10 mouse cellular contexts compared by ENCODE assay signal in the genomic region with DNA sequence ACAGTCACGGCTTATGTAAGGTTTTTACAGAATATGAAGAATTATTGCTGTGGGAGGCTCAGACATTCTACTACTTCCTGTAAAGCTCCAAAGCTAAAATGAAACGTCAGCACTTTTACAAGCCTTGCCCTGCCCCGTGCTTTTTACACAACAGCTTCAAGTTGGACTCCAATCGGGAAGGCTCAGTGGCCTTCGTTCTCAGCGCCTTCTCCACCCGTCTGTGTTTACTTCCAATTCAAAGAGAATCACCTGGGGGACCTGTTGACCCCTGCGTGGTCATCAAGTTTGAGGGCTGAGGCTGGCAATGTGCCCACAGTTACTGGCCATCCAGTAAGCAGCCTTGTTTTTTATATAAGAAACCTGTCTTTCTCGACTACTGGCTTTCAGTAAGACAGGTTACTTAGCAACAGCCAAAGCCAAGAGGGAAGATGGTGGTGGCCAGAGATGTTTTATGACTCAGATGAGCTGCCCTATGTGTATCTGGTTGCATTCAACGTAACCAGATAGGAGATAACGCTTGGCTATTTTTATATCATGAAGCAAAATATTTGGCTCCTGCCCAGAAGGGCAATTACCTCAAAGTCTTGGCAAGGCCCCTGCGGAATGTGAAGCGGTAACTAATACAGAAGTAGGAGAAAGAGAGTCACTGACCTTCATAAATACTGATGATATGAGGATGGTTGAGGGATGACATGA. TPM values are rescaled to one million over a fixed set of nuclear protein-coding genes. Genes with fewer than 3 reads are reported as not detected.
A peak's percentile ranks its signal among the peaks of the same experiment; 100 is the strongest.
DNase-seq lines count a peak whose midpoint lies in the region; ATAC-seq and TF ChIP-seq lines count a peak whose summit lies in the region.
"Had no signal": no experiment of that assay in that cellular context is flagged by ENCODE, and none has a peak within 500 bp of the region (broad histone marks: within the 10 kb centered on the region; RNA-seq: fewer than 3 reads in every experiment).

No protein-coding gene starts in this region.

- no peaks in the 10 kb centered on the region for H3K4me1 ChIP-seq in intestine, postnatal 0 days (replicated peaks; ENCODE audit: control insufficient read depth, insufficient read depth, low read length)
- H3K4me1 ChIP-seq in midbrain, embryonic 16.5 days (ENCODE audit: control insufficient read depth, insufficient read depth, low read length): peaks cover 20% of the 10 kb centered on the region
- H3K4me1 ChIP-seq in midbrain, embryonic 15.5 days: peaks cover 42% of the 10 kb centered on the region

- no peak overlapping the region for H3K27ac ChIP-seq in intestine, postnatal 0 days (ENCODE audit: low read depth, low read length)
- no peak overlapping the region for H3K27ac ChIP-seq in midbrain, embryonic 16.5 days (ENCODE audit: low read length)
- H3K27ac ChIP-seq in midbrain, embryonic 15.5 days: no peak overlapping the region
- H3K27ac ChIP-seq: liver, embryonic 12.5 days; neural tube, embryonic 12.5 days had no signal

- 40% methylated on average over 13 of the region's 13 CpGs for WGBS in intestine, postnatal 0 days
- 81% methylated on average over 13 of the region's 13 CpGs for WGBS in midbrain, embryonic 16.5 days
- 80% methylated on average over 13 of the region's 13 CpGs for WGBS in midbrain, embryonic 15.5 days

- H3K27me3 ChIP-seq in intestine, postnatal 0 days (replicated peaks; ENCODE audit: control insufficient read depth, insufficient read depth, low read length): no peaks in the 10 kb centered on the region
- no peaks in the 10 kb centered on the region for H3K27me3 ChIP-seq in midbrain, embryonic 16.5 days (ENCODE audit: control insufficient read depth, insufficient read depth, low read depth, low read length)
- no peaks in the 10 kb centered on the region for H3K27me3 ChIP-seq in midbrain, embryonic 15.5 days (replicated peaks)
- H3K27me3 ChIP-seq: liver, embryonic 12.5 days; neural tube, embryonic 12.5 days had no signal

- no peaks in the 10 kb centered on the region for H3K36me3 ChIP-seq in intestine, postnatal 0 days (ENCODE audit: control insufficient read depth, insufficient read depth)
- H3K36me3 ChIP-seq in midbrain, embryonic 16.5 days (ENCODE audit: control insufficient read depth, insufficient read depth, low read length): no peaks in the 10 kb centered on the region
- no peaks in the 10 kb centered on the region for H3K36me3 ChIP-seq in midbrain, embryonic 15.5 days (replicated peaks)
- H3K36me3 ChIP-seq: liver, embryonic 12.5 days; neural tube, embryonic 12.5 days had no signal

- no peak for TF ChIP-seq CTCF in intestine, postnatal 0 days (IDR thresholded peaks at IDR 0.05; ENCODE audit: low read depth)

- H3K4me2 ChIP-seq in intestine, postnatal 0 days (replicated peaks; ENCODE audit: low read depth): no peak overlapping the region; the same call in 1 of the 2 replicates
- H3K4me2 ChIP-seq in midbrain, embryonic 16.5 days (ENCODE audit: low read length): no peak overlapping the region
- no peak overlapping the region for H3K4me2 ChIP-seq in midbrain, embryonic 15.5 days
- H3K4me2 ChIP-seq: liver, embryonic 12.5 days; neural tube, embryonic 12.5 days had no signal

- no peak overlapping the region for H3K4me3 ChIP-seq in intestine, postnatal 0 days (ENCODE audit: low read depth, low read length)
- H3K4me3 ChIP-seq in midbrain, embryonic 16.5 days (ENCODE audit: low read depth, low read length): no peak overlapping the region
- no peak overlapping the region for H3K4me3 ChIP-seq in midbrain, embryonic 15.5 days
- H3K4me3 ChIP-seq: liver, embryonic 12.5 days; neural tube, embryonic 12.5 days had no signal

- ATAC-seq in intestine, postnatal 0 days: peak; percentile 66
- no peak for ATAC-seq in inflammation-experienced regulatory T-cells, adult 6 months
- ATAC-seq in midbrain, embryonic 16.5 days: no peak
- ATAC-seq in midbrain, embryonic 15.5 days (replicated peaks): no peak
- ATAC-seq: liver, embryonic 12.5 days had no signal

- H3K9me3 ChIP-seq in intestine, postnatal 0 days (ENCODE audit: control insufficient read depth): no peaks in the 10 kb centered on the region
- H3K9me3 ChIP-seq in midbrain, embryonic 16.5 days (replicated peaks; ENCODE audit: control insufficient read depth, low read length, poor library complexity, severe bottlenecking): no peaks in the 10 kb centered on the region
- H3K9me3 ChIP-seq in midbrain, embryonic 15.5 days: no peaks in the 10 kb centered on the region
- H3K9me3 ChIP-seq: liver, embryonic 12.5 days; neural tube, embryonic 12.5 days had no signal

- H3K9ac ChIP-seq in intestine, postnatal 0 days (ENCODE audit: low read depth, low read length): no peak overlapping the region
- H3K9ac ChIP-seq in midbrain, embryonic 16.5 days (ENCODE audit: low read depth, low read length): no peak overlapping the region
- H3K9ac ChIP-seq in midbrain, embryonic 15.5 days: no peak overlapping the region
- H3K9ac ChIP-seq: liver, embryonic 12.5 days; neural tube, embryonic 12.5 days had no signal

- DNase-seq in kidney, adult 9 months: peak; percentile 45
- DNase-seq in kidney, adult 8-10 months: no peak
- DNase-seq in Muller cell, postnatal 12 days (ENCODE audit: inconsistent ontology term): peak; percentile 69
- DNase-seq in gastrocnemius, adult 8-10 months (ENCODE audit: low spot score in 2 of 2): peak; percentile 47 to 63

RNA-seq across cellular contexts. Expression of a gene that starts 31.3 kb away (rescaled TPM):
- 10 to 100 TPM; 16.4 to 23.6 (median 17.2) TPM for total RNA-seq in gastrocnemius, adult 8-10 months (2022)
- 0.37 and 0.55 TPM in 2 replicates for polyA plus RNA-seq in intestine, postnatal 0 days (2015; fragmentation: Nextera tagmentation; extraction: Ambion mirVana)
- not detected for polyA plus RNA-seq in inflammation-experienced regulatory T-cells, adult 6 months (2017; shearing (Covaris generic))
- polyA plus RNA-seq in midbrain, embryonic 16.5 days (2015; fragmentation: Nextera tagmentation; extraction: Ambion mirVana): 5.5 and 5.6 TPM in 2 replicates
- polyA plus RNA-seq in midbrain, embryonic 15.5 days (2015; fragmentation: Nextera tagmentation; extraction: Ambion mirVana): 5.0 and 6.4 TPM in 2 replicates

Comparison
In these comparisons a context has a peak if more than half of its experiments do, and no peak if none do; other contexts are left out.
1. DNase-seq: peak in kidney, adult 9 months (single experiment), Muller cell, postnatal 12 days (single experiment) and gastrocnemius, adult 8-10 months (2 of 2); none in kidney, adult 8-10 months (0 of 2).